ENCODE assay signal across 31 mouse cellular contexts in genomic region chr5:53270947-53271711, GRCm38 (mm10). TPM values are rescaled to one million over a fixed set of nuclear protein-coding genes. Genes with fewer than 3 reads are reported as not detected.
DNase-seq lines count a peak whose midpoint lies in the region; ATAC-seq lines count a peak whose summit lies in the region.
"Had no signal": no experiment of that assay in that cellular context is flagged by ENCODE, and none has a peak within 500 bp of the region (broad histone marks: within the 10 kb centered on the region; RNA-seq: fewer than 3 reads in every experiment).

No protein-coding gene starts in this region.

- no peaks in the 10 kb centered on the region for H3K27me3 ChIP-seq in heart, embryonic 11.5 days (ENCODE audit: control insufficient read depth, insufficient read depth, low read length)
- H3K27me3 ChIP-seq in heart, embryonic 16.5 days (ENCODE audit: control insufficient read depth, insufficient read depth, low read length): no peaks in the 10 kb centered on the region
- no peaks in the 10 kb centered on the region for H3K27me3 ChIP-seq in megakaryocyte, embryonic 14.5 days (replicated peaks)
- H3K27me3 ChIP-seq: midbrain, embryonic 12.5 days; neural tube, embryonic 15.5 days had no signal

- no peak overlapping the region for H3K9ac ChIP-seq in heart, embryonic 11.5 days (ENCODE audit: low read depth, low read length)
- peak overlapping the region; percentile 33; the same call in 1 of the 2 replicates for H3K9ac ChIP-seq in heart, embryonic 16.5 days (ENCODE audit: low read length)
- H3K9ac ChIP-seq: midbrain, embryonic 12.5 days; neural tube, embryonic 15.5 days had no signal

- peak overlapping the region; percentile 41 for H3K27ac ChIP-seq in heart, embryonic 11.5 days (ENCODE audit: low read depth, low read length)
- peak overlapping the region; percentile 70 for H3K27ac ChIP-seq in heart, embryonic 16.5 days (ENCODE audit: low read length)
- H3K27ac ChIP-seq: layer of hippocampus, adult 2 months; left cerebral cortex, adult 2 months; macrophage; midbrain, embryonic 12.5 days; neural tube, embryonic 15.5 days had no signal

- no peak overlapping the region for H3K4me2 ChIP-seq in heart, embryonic 11.5 days
- peak overlapping the region; percentile 28 for H3K4me2 ChIP-seq in heart, embryonic 16.5 days (ENCODE audit: low read depth, low read length)
- H3K4me2 ChIP-seq: midbrain, embryonic 12.5 days; neural tube, embryonic 15.5 days had no signal

- no peaks in the 10 kb centered on the region for H3K36me3 ChIP-seq in heart, embryonic 11.5 days (ENCODE audit: control insufficient read depth, insufficient read depth, low read length)
- no peaks in the 10 kb centered on the region for H3K36me3 ChIP-seq in heart, embryonic 16.5 days (ENCODE audit: control insufficient read depth, insufficient read depth)
- H3K36me3 ChIP-seq in megakaryocyte, embryonic 14.5 days (replicated peaks; ENCODE audit: low read length): peaks cover 69% of the 10 kb centered on the region
- H3K36me3 ChIP-seq: midbrain, embryonic 12.5 days; neural tube, embryonic 15.5 days had no signal

- 69% methylated on average over 13 of the region's 13 CpGs for WGBS in heart, embryonic 11.5 days (ENCODE audit: insufficient replicate concordance)
- 59% methylated on average over 13 of the region's 13 CpGs for WGBS in heart, embryonic 16.5 days

- DNase-seq in heart, postnatal 25 days (ENCODE audit: low spot score): no peak
- no peak for DNase-seq in heart, postnatal 36 days
- DNase-seq in lung, postnatal 14 days: no peak
- DNase-seq: adrenal gland, adult 2 months; adrenal gland, postnatal 36 days; cerebellum, adult 18-20 months; cerebellum, postnatal 10 days; gastrocnemius, postnatal 10 days; kidney, adult 18-20 months; kidney, postnatal 36 days; lung, adult 18-20 months; retina, postnatal 1 day; right cerebral cortex, postnatal 14 days; thymus, postnatal 4 days had no signal

- no peak overlapping the region for H3K4me3 ChIP-seq in heart, embryonic 11.5 days (ENCODE audit: low read depth, low read length)
- H3K4me3 ChIP-seq in heart, embryonic 16.5 days (ENCODE audit: low read length): no peak overlapping the region
- H3K4me3 ChIP-seq in megakaryocyte, embryonic 14.5 days (replicated peaks): peak overlapping the region; percentile 72
- H3K4me3 ChIP-seq: erythroblast, embryonic 14.5 days; layer of hippocampus, adult 2 months; left cerebral cortex, adult 2 months; midbrain, embryonic 12.5 days; neural tube, embryonic 15.5 days had no signal

- no peaks in the 10 kb centered on the region for H3K9me3 ChIP-seq in heart, embryonic 11.5 days (replicated peaks; ENCODE audit: control insufficient read depth, low read length)
- no peaks in the 10 kb centered on the region for H3K9me3 ChIP-seq in heart, embryonic 16.5 days (replicated peaks; ENCODE audit: control insufficient read depth, low read length)
- H3K9me3 ChIP-seq in megakaryocyte, embryonic 14.5 days: no peaks in the 10 kb centered on the region
- H3K9me3 ChIP-seq: midbrain, embryonic 12.5 days; neural tube, embryonic 15.5 days had no signal

- intact Hi-C loops in heart, postnatal 25 days (cut with DNase I): loop anchor here (5.0 kb wide), 1 partner anchor 321 kb away; no protein-coding TSS in a partner anchor
- intact Hi-C loops in heart, postnatal 36 days (cut with DNase I): no loop called here

- no peak for ATAC-seq in heart, embryonic 11.5 days (replicated peaks; ENCODE audit: insufficient number of reproducible peaks, low FRiP score, low TSS enrichment)
- ATAC-seq in heart, embryonic 16.5 days (replicated peaks; ENCODE audit: extremely low read depth, insufficient read depth, low FRiP score): no peak
- ATAC-seq in megakaryocyte, adult 5-6 weeks (ENCODE audit: poor library complexity, severe bottlenecking): no peak
- ATAC-seq in megakaryocyte progenitor cell, adult 5-6 weeks (replicated peaks; ENCODE audit: poor library complexity): peak; percentile 43
- ATAC-seq: activated CD4-positive, CD25-positive, alpha-beta regulatory T cell, adult 4 months; CD4-positive, CD25-positive, alpha-beta regulatory T cell, adult 4 months; forebrain, embryonic 16.5 days; hindbrain, embryonic 16.5 days; lung, postnatal 0 days had no signal

- peaks cover 54% of the 10 kb centered on the region for H3K4me1 ChIP-seq in heart, embryonic 11.5 days (ENCODE audit: control insufficient read depth, insufficient read depth, low read length)
- peaks cover 63% of the 10 kb centered on the region for H3K4me1 ChIP-seq in heart, embryonic 16.5 days (ENCODE audit: control insufficient read depth, insufficient read depth, low read length)
- H3K4me1 ChIP-seq in megakaryocyte, embryonic 14.5 days: peaks cover 86% of the 10 kb centered on the region

RNA-seq across cellular contexts. Expression of gene Smim20, which starts 4.2 kb away (rescaled TPM):
- 146 and 150 TPM in 2 replicates for polyA plus RNA-seq in heart, embryonic 11.5 days (2014; fragmentation: Nextera tagmentation; extraction: Ambion mirVana)
- 100 to 1,000 TPM in 1 of 2 experiments, 10 to 100 TPM in 1; 97.7 to 102 TPM for total RNA-seq in heart, postnatal 25 days (2021)
- polyA plus RNA-seq in heart, embryonic 16.5 days (2015; fragmentation: Nextera tagmentation; extraction: Ambion mirVana): 188 and 196 TPM in 2 replicates
- total RNA-seq in heart, postnatal 36 days (2021): 100 to 1,000 TPM in 1 of 2 experiments, 10 to 100 TPM in 1; 95.9 to 107 TPM
- 34.9 and 143 TPM in 2 replicates for polyA plus RNA-seq in megakaryocyte, embryonic 14.5 days (2012; ENCODE audit: insufficient read depth, low replicate concordance)
- total RNA-seq in megakaryocyte, adult 5-6 weeks (2015): 67.6 and 71.7 TPM in 2 replicates
- 43.3 and 55.5 TPM in 2 replicates for total RNA-seq in megakaryocyte, adult 5-6 weeks (2017)
- 62.7 and 65.7 TPM in 2 replicates for total RNA-seq in megakaryocyte progenitor cell, adult 5-6 weeks (2015)
- 46.7 and 56.9 TPM in 2 replicates for total RNA-seq in megakaryocyte progenitor cell, adult 5-6 weeks (2017)

RNA-seq across cellular contexts. Expression of gene Sel1l3, which starts 57.4 kb away (rescaled TPM):
- 1.5 and 1.9 TPM in 2 replicates for polyA plus RNA-seq in heart, embryonic 11.5 days (2014; fragmentation: Nextera tagmentation; extraction: Ambion mirVana)
- 1 to 10 TPM; 1.7 to 2.0 TPM for total RNA-seq in heart, postnatal 25 days (2021)
- 0.91 and 1.4 TPM in 2 replicates for polyA plus RNA-seq in heart, embryonic 16.5 days (2015; fragmentation: Nextera tagmentation; extraction: Ambion mirVana)
- total RNA-seq in heart, postnatal 36 days (2021): 1 to 10 TPM; 1.3 to 2.8 TPM
- 0.08 TPM in 1 of 2 replicates, not detected in the other for polyA plus RNA-seq in megakaryocyte, embryonic 14.5 days (2012; ENCODE audit: insufficient read depth, low replicate concordance)
- total RNA-seq in megakaryocyte, adult 5-6 weeks (2015): 0.04 TPM in 1 of 2 replicates, not detected in the other
- total RNA-seq in megakaryocyte, adult 5-6 weeks (2017): 0.04 TPM in 1 of 2 replicates, not detected in the other
- total RNA-seq in megakaryocyte progenitor cell, adult 5-6 weeks (2015): not detected in 2 replicates
- total RNA-seq in megakaryocyte progenitor cell, adult 5-6 weeks (2017): 0.03 TPM in 1 of 2 replicates, not detected in the other
- total RNA-seq: granulocyte monocyte progenitor cell, adult 5-6 weeks had no signal
- polyA plus RNA-seq: activated CD4-positive, CD25-positive, alpha-beta regulatory T cell, adult 4 months; erythroblast, embryonic 14.5 days had no signal
